In genomic region chr2:27684017-27684657, GRCm38 (mm10) we compare ENCODE assay signal across 10 mouse cellular contexts. TPM values are rescaled to one million over a fixed set of nuclear protein-coding genes. Genes with fewer than 3 reads are reported as not detected.
DNase-seq lines count a peak whose midpoint lies in the region; ATAC-seq and TF ChIP-seq lines count a peak whose summit lies in the region.
"Had no signal": no experiment of that assay in that cellular context is flagged by ENCODE, and none has a peak within 500 bp of the region (broad histone marks: within the 10 kb centered on the region; RNA-seq: fewer than 3 reads in every experiment).

No protein-coding gene starts in this region.

- no peak for DNase-seq in hindbrain, embryonic 10.5 days (ENCODE audit: low spot score)
- no peak for DNase-seq in hindbrain, embryonic 14.5 days (ENCODE audit: low spot score)
- no peak for DNase-seq in left cerebral cortex, postnatal 10 days (ENCODE audit: extremely low spot score in 1 of 2, low spot score in 2 of 2)
- DNase-seq: adrenal gland, postnatal 25 days; cerebellum, adult 18-20 months had no signal

- no peak for TF ChIP-seq CTCF in E14TG2a.4 (conservative IDR thresholded peaks at IDR 0.05; ENCODE audit: low read length)
- no peak for TF ChIP-seq CTCF in ES-Bruce4 (IDR thresholded peaks at IDR 0.05; ENCODE audit: low read depth, low read length)

- 31% methylated on average over 11 of the region's 11 CpGs for WGBS in hindbrain, embryonic 10.5 days
- whole genome bisulfite sequencing in hindbrain, embryonic 14.5 days = 36% methylated on average over 11 of the region's 11 CpGs
- 48% methylated on average over 11 of the region's 11 CpGs for WGBS in kidney, embryonic 16.5 days

- H3K36me3 ChIP-seq in hindbrain, embryonic 10.5 days = no peaks in the 10 kb centered on the region
- H3K36me3 ChIP-seq in hindbrain, embryonic 14.5 days (replicated peaks; ENCODE audit: control insufficient read depth, insufficient read depth) = no peaks in the 10 kb centered on the region
- H3K36me3 ChIP-seq in E14TG2a.4 (ENCODE audit: insufficient read depth, low read length) (no peaks in the 10 kb centered on the region), ES-Bruce4 (ENCODE audit: control insufficient read depth, insufficient read depth, low read length, poor library complexity, severe bottlenecking) (no peaks in the 10 kb centered on the region)
- no peaks in the 10 kb centered on the region for H3K36me3 ChIP-seq in kidney, embryonic 16.5 days (ENCODE audit: insufficient read depth, low read length)

- intact Hi-C loops in left cerebral cortex, postnatal 10 days (cut with DNase I) = no loop called here

- peak overlapping the region; percentile 79 for H3K27ac ChIP-seq in hindbrain, embryonic 10.5 days
- no peak overlapping the region for H3K27ac ChIP-seq in hindbrain, embryonic 14.5 days
- H3K27ac ChIP-seq in ES-Bruce4 (ENCODE audit: insufficient read depth, low read length) = no peak overlapping the region; the same call in 1 of the 2 replicates
- no peak overlapping the region for H3K27ac ChIP-seq in kidney, embryonic 16.5 days (ENCODE audit: low read length)
- H3K27ac ChIP-seq: liver, embryonic 14.5 days had no signal

- no peak for TF ChIP-seq POLR2A in ES-Bruce4 (IDR thresholded peaks at IDR 0.05; ENCODE audit: insufficient read depth, low read length)

- H3K27me3 ChIP-seq in hindbrain, embryonic 10.5 days (ENCODE audit: insufficient read depth, poor library complexity, severe bottlenecking) = no peaks in the 10 kb centered on the region; the same call in 1 of the 2 replicates
- H3K27me3 ChIP-seq in hindbrain, embryonic 14.5 days (ENCODE audit: control insufficient read depth, insufficient read depth, low read length) = no peaks in the 10 kb centered on the region
- H3K27me3 ChIP-seq in E14TG2a.4 (ENCODE audit: insufficient read depth, low read length) (peaks cover 16% of the 10 kb centered on the region), ES-Bruce4 (ENCODE audit: control insufficient read depth, insufficient read depth, low read length, poor library complexity, severe bottlenecking) (no peaks in the 10 kb centered on the region)
- no peaks in the 10 kb centered on the region for H3K27me3 ChIP-seq in kidney, embryonic 16.5 days (ENCODE audit: insufficient read depth, low read length)

- H3K4me1 ChIP-seq in hindbrain, embryonic 10.5 days (replicated peaks) = peaks cover 88% of the 10 kb centered on the region
- peaks cover 50% of the 10 kb centered on the region for H3K4me1 ChIP-seq in hindbrain, embryonic 14.5 days (replicated peaks; ENCODE audit: control insufficient read depth, insufficient read depth, low read length)
- peaks cover 52% of the 10 kb centered on the region for H3K4me1 ChIP-seq in E14TG2a.4 (replicated peaks; ENCODE audit: low read depth, low read length)
- peaks cover 6% of the 10 kb centered on the region for H3K4me1 ChIP-seq in ES-Bruce4 (ENCODE audit: control insufficient read depth, insufficient read depth, low read length)
- peaks cover 65% of the 10 kb centered on the region for H3K4me1 ChIP-seq in kidney, embryonic 16.5 days (ENCODE audit: insufficient read depth, low read length)

- peak; percentile 81 for TF ChIP-seq EP300 in ES-Bruce4 (IDR thresholded peaks at IDR 0.05; ENCODE audit: insufficient read depth, low read depth, low read length)

- ATAC-seq in hindbrain, embryonic 14.5 days (ENCODE audit: low FRiP score) = no peak
- ATAC-seq in kidney, embryonic 16.5 days (ENCODE audit: low FRiP score, low TSS enrichment) = no peak
- ATAC-seq in monocyte, adult 5-6 weeks (replicated peaks; ENCODE audit: insufficient number of reproducible peaks, low FRiP score, low TSS enrichment, poor library complexity, severe bottlenecking) = no peak

- H3K9ac ChIP-seq in hindbrain, embryonic 14.5 days = no peak overlapping the region
- no peak overlapping the region for H3K9ac ChIP-seq in ES-Bruce4 (ENCODE audit: low read depth, poor library complexity, severe bottlenecking)
- 0 out of 2 replicates have a peak overlapping the region, but pooled peaks have one; percentile 29 for H3K9ac ChIP-seq in kidney, embryonic 16.5 days (replicated peaks; ENCODE audit: low read length)
- H3K9ac ChIP-seq: liver, embryonic 14.5 days had no signal

- H3K4me2 ChIP-seq in hindbrain, embryonic 14.5 days (replicated peaks) = no peak overlapping the region
- H3K4me2 ChIP-seq in kidney, embryonic 16.5 days (replicated peaks; ENCODE audit: low read depth, low read length) = no peak overlapping the region

- no peak overlapping the region for H3K4me3 ChIP-seq in hindbrain, embryonic 10.5 days
- H3K4me3 ChIP-seq in hindbrain, embryonic 14.5 days (replicated peaks; ENCODE audit: low read length) = no peak overlapping the region
- H3K4me3 ChIP-seq in E14TG2a.4 (replicated peaks; ENCODE audit: low read length) (peak overlapping the region; percentile 14; the same call in 1 of the 2 replicates), ES-Bruce4 (ENCODE audit: low read depth, low read length) (no peak overlapping the region)
- H3K4me3 ChIP-seq in kidney, embryonic 16.5 days (ENCODE audit: low read length) = no peak overlapping the region

- H3K9me3 ChIP-seq in hindbrain, embryonic 10.5 days = no peaks in the 10 kb centered on the region
- H3K9me3 ChIP-seq in hindbrain, embryonic 14.5 days (ENCODE audit: control insufficient read depth, low read length) = no peaks in the 10 kb centered on the region
- H3K9me3 ChIP-seq in E14TG2a.4 (ENCODE audit: low read length) = no peaks in the 10 kb centered on the region
- no peaks in the 10 kb centered on the region for H3K9me3 ChIP-seq in ES-Bruce4 (replicated peaks; ENCODE audit: control insufficient read depth, insufficient read depth, low read length, poor library complexity, severe bottlenecking)
- H3K9me3 ChIP-seq in kidney, embryonic 16.5 days (ENCODE audit: low read length) = no peaks in the 10 kb centered on the region

RNA-seq across cellular contexts. Expression of gene Rxra, which starts 7.9 kb away (rescaled TPM):
- 10.0 and 10.3 TPM in 2 replicates for polyA plus RNA-seq in hindbrain, embryonic 10.5 days (2016; fragmentation: Nextera tagmentation; extraction: Ambion mirVana)
- polyA plus RNA-seq in hindbrain, embryonic 14.5 days (2014; fragmentation: Nextera tagmentation; extraction: Ambion mirVana) = 2.4 and 2.7 TPM in 2 replicates
- 10.0 and 12.7 TPM in 2 replicates for polyA plus RNA-seq in ES-Bruce4 (2011; ENCODE audit: insufficient read depth, insufficient read length, low read depth, missing spikeins)
- 11.0 and 11.6 TPM in 2 replicates for polyA plus RNA-seq in kidney, embryonic 16.5 days (2015; fragmentation: Nextera tagmentation; extraction: Ambion mirVana)
- total RNA-seq in left cerebral cortex, postnatal 10 days (2021) = 10 to 100 TPM; 10.8 to 12.2 TPM
- 19.7 to 21.3 TPM (median 21.2 TPM) in 3 replicates for total RNA-seq in monocyte, adult 5-6 weeks (2017)
